Mouse (Mus musculus): Measurements from ENCODE around the gene Acsf3.

- TF ChIP-seq EP300 (IDR thresholded peaks at IDR 0.05; ENCODE audit: low read depth in 1 of 2, low read length in 2 of 2) (no peak), CTCF (IDR thresholded peaks at IDR 0.05 in 2 of 3, conservative IDR thresholded peaks at IDR 0.05 in 1 of 3; ENCODE audit: control insufficient read depth in 1 of 3, insufficient read depth in 1 of 3, low read depth in 2 of 3, low read length in 3 of 3, poor library complexity in 1 of 3, severe bottlenecking in 1 of 3) (no peak), MAFK (IDR thresholded peaks at IDR 0.05; ENCODE audit: borderline replicate concordance, low read depth, low read length) (no peak), USF1 (IDR thresholded peaks at IDR 0.05; ENCODE audit: low read depth, low read length) (no peak), NRF1 (IDR thresholded peaks at IDR 0.05; ENCODE audit: insufficient read depth, low read depth, low read length, poor library complexity, severe bottlenecking) (no peak), CHD1 (IDR thresholded peaks at IDR 0.05; ENCODE audit: low read depth, low read length) (no peak), KAT2A (conservative IDR thresholded peaks at IDR 0.05; ENCODE audit: low read depth, low read length) (no peak), SIN3A (IDR thresholded peaks at IDR 0.05; ENCODE audit: low read length) (no peak), POLR2A (IDR thresholded peaks at IDR 0.05; ENCODE audit: control insufficient read depth in 1 of 2, insufficient read depth in 1 of 2, low read depth in 1 of 2, low read length in 2 of 2, poor library complexity in 1 of 2) (no peak), TAL1 (IDR thresholded peaks at IDR 0.05; ENCODE audit: low read length) (no peak), ZC3H11A (IDR thresholded peaks at IDR 0.05; ENCODE audit: low read depth, low read length) (no peak), JUND (IDR thresholded peaks at IDR 0.05; ENCODE audit: low read depth, low read length) (no peak), MYC (IDR thresholded peaks at IDR 0.05; ENCODE audit: low read depth, low read length) (no peak)
Measured at GRCm38 (mm10) chr8:122747825-122748224, 27.5 kb upstream of the Acsf3 start.

Data from MEL (cell line).